Mouse (Mus musculus) midbrain, embryonic 13.5 days (tissue): ENCODE measurements around the gene Prcd. TPM values are rescaled to one million over a fixed set of nuclear protein-coding genes. Genes with fewer than 3 reads are reported as not detected.
A peak's percentile ranks its signal among the peaks of the same experiment; 100 is the strongest.

Experiments used
- ATAC-seq: fragments of 200-750 bp; cut with Nextera tagmentation; 2 replicates; pipeline ENCODE4 v1.8.0; 2017; ENCODE audit warnings: mild to moderate bottlenecking, moderate TSS enrichment, moderate library complexity
- H3K27ac ChIP-seq: fragments of 300-500 bp; sonication (generic); 2 replicates; pipeline ENCODE4 v1.5.1; 2015; ENCODE audit warnings: inconsistent platforms, mild to moderate bottlenecking, moderate library complexity
- H3K27me3 ChIP-seq: fragments of 300-500 bp; sonication (generic); 2 replicates; pipeline ENCODE4 v1.6.1; 2015; ENCODE audit warnings: mild to moderate bottlenecking, inconsistent platforms
- H3K36me3 ChIP-seq: fragments of 300-500 bp; sonication (generic); 2 replicates; pipeline ENCODE4 v1.6.1; 2015; ENCODE audit warnings: mild to moderate bottlenecking, inconsistent platforms
- H3K4me1 ChIP-seq: fragments of 300-500 bp; sonication (generic); replicated peaks from 2 replicates; pipeline ENCODE4 v1.6.1; 2015; ENCODE audit warnings: inconsistent platforms
- H3K4me2 ChIP-seq: fragments of 300-500 bp; sonication (generic); replicated peaks from 2 replicates; pipeline ENCODE4 v1.6.1; 2015; ENCODE audit warnings: moderate library complexity, mild to moderate bottlenecking, inconsistent platforms
- H3K4me3 ChIP-seq: fragments of 300-500 bp; sonication (generic); replicated peaks from 2 replicates; pipeline ENCODE4 v1.5.1; 2015; ENCODE audit warnings: mild to moderate bottlenecking, inconsistent platforms
- H3K9ac ChIP-seq: fragments of 300-500 bp; sonication (generic); replicated peaks from 2 replicates; pipeline ENCODE4 v1.6.1; 2015; ENCODE audit warnings: mild to moderate bottlenecking, inconsistent platforms
- H3K9me3 ChIP-seq: fragments of 300-500 bp; sonication (generic); 2 replicates; pipeline ENCODE4 v1.6.1; 2016; ENCODE audit warnings: mild to moderate bottlenecking, inconsistent platforms
- WGBS: fragments of 180-500 bp; shearing (Covaris S2); methylation state at CpG from one replicate; pipeline ENCODE4 v1.1.7; 2015; 5-methylcytosine and 5-hydroxymethylcytosine counted together
- polyA plus RNA-seq: library from polyadenylated mRNA; unstranded; fragments of >200 nt; fragmentation: Nextera tagmentation; extraction: Ambion mirVana; gene quantifications from 2 replicates; pipeline ENCODE4 v1.2.1, GENCODE M21; 2015

The Prcd gene
- polyA plus RNA-seq, 1 experiment from 2014 or later, result 1.2 TPM

GRCm38 (mm10) chr11:116619156-116619555, 34.2 kb upstream of the Prcd start:
- Histone ChIP-seq H3K9me3 (no peaks in the 10 kb centered on the region), H3K4me3 (no peak overlapping the region), H3K4me1 (peaks cover 18% of the 10 kb centered on the region), H3K4me2 (no peak overlapping the region), H3K27ac (no peak overlapping the region), H3K9ac (no peak overlapping the region), H3K27me3 (peaks cover 24% of the 10 kb centered on the region), H3K36me3 (no peaks in the 10 kb centered on the region)
- 92% methylated on average over 7 of the region's 7 CpGs for WGBS
- ATAC-seq, result no peak

GRCm38 (mm10) chr11:116619561-116619960, 33.8 kb upstream of the Prcd start:
- Histone ChIP-seq H3K4me3 (no peak overlapping the region), H3K9ac (no peak overlapping the region), H3K4me1 (peaks cover 22% of the 10 kb centered on the region), H3K36me3 (no peaks in the 10 kb centered on the region), H3K27me3 (peaks cover 28% of the 10 kb centered on the region), H3K9me3 (no peaks in the 10 kb centered on the region), H3K4me2 (no peak overlapping the region), H3K27ac (no peak overlapping the region)
- ATAC-seq, result no peak
- WGBS, result 85% methylated on average over 8 of the region's 8 CpGs

- Histone ChIP-seq H3K9me3 (no peaks in the 10 kb centered on the region), H3K4me1 (peaks cover 23% of the 10 kb centered on the region), H3K9ac (no peak overlapping the region), H3K4me3 (no peak overlapping the region), H3K27ac (no peak overlapping the region), H3K27me3 (peaks cover 33% of the 10 kb centered on the region), H3K36me3 (no peaks in the 10 kb centered on the region), H3K4me2 (no peak overlapping the region)
- 43% methylated on average over 9 of the region's 9 CpGs for WGBS
- no peak for ATAC-seq
These were observed 33.3 kb upstream of the Prcd start for GRCm38 (mm10) chr11:116620073-116620472.

GRCm38 (mm10) chr11:116620559-116621253, 32.6 kb upstream of the Prcd start:
- Histone ChIP-seq H3K4me2 (no peak overlapping the region), H3K4me1 (peaks cover 23% of the 10 kb centered on the region), H3K27me3 (peaks cover 38% of the 10 kb centered on the region), H3K27ac (no peak overlapping the region), H3K36me3 (no peaks in the 10 kb centered on the region), H3K9me3 (no peaks in the 10 kb centered on the region), H3K9ac (no peak overlapping the region), H3K4me3 (no peak overlapping the region)
- WGBS, result 82% methylated on average over 10 of the region's 10 CpGs
- no peak for ATAC-seq

- H3K4me3 ChIP-seq, result no peak overlapping the region
- no peak overlapping the region for H3K27ac ChIP-seq
- H3K9ac ChIP-seq, result no peak overlapping the region
- WGBS, result 75% methylated on average over 6 of the region's 6 CpGs
- no peak for ATAC-seq
- no peaks in the 10 kb centered on the region for H3K9me3 ChIP-seq
- H3K4me2 ChIP-seq, result no peak overlapping the region
- H3K36me3 ChIP-seq, result no peaks in the 10 kb centered on the region
- peaks cover 23% of the 10 kb centered on the region for H3K4me1 ChIP-seq
- H3K27me3 ChIP-seq, result peaks cover 38% of the 10 kb centered on the region
These were observed 32.1 kb upstream of the Prcd start for GRCm38 (mm10) chr11:116621258-116621704.

GRCm38 (mm10) chr11:116623281-116624124, 29.8 kb upstream of the Prcd start:
- H3K27me3 ChIP-seq, result peaks cover 38% of the 10 kb centered on the region
- H3K36me3 ChIP-seq, result no peaks in the 10 kb centered on the region
- ATAC-seq, result peak; percentile 25; the same call in 1 of the 2 replicates
- peaks cover 24% of the 10 kb centered on the region for H3K4me1 ChIP-seq
- 5% methylated on average over 40 of the region's 40 CpGs for WGBS
- peak overlapping the region; percentile 30 for H3K9ac ChIP-seq
- H3K9me3 ChIP-seq, result no peaks in the 10 kb centered on the region
- H3K4me3 ChIP-seq, result peak overlapping the region; percentile 44
- H3K4me2 ChIP-seq, result peak overlapping the region; percentile 59
- no peak overlapping the region for H3K27ac ChIP-seq

GRCm38 (mm10) chr11:116624131-116624832, 29.1 kb upstream of the Prcd start:
- peaks cover 27% of the 10 kb centered on the region for H3K4me1 ChIP-seq
- peaks cover 38% of the 10 kb centered on the region for H3K27me3 ChIP-seq
- 13% methylated on average over 42 of the region's 42 CpGs for WGBS
- H3K27ac ChIP-seq, result no peak overlapping the region
- 0 out of 2 replicates have a peak, but pooled peaks have one; percentile 7 for ATAC-seq
- no peaks in the 10 kb centered on the region for H3K9me3 ChIP-seq
- no peaks in the 10 kb centered on the region for H3K36me3 ChIP-seq
- H3K4me2 ChIP-seq, result peak overlapping the region; percentile 59
- peak overlapping the region; percentile 30 for H3K9ac ChIP-seq
- H3K4me3 ChIP-seq, result peak overlapping the region; percentile 44

GRCm38 (mm10) chr11:116625081-116626000, 28.0 kb upstream of the Prcd start:
- Histone ChIP-seq H3K36me3 (no peaks in the 10 kb centered on the region), H3K4me1 (peaks cover 20% of the 10 kb centered on the region), H3K27ac (no peak overlapping the region), H3K4me3 (no peak overlapping the region), H3K9me3 (no peaks in the 10 kb centered on the region), H3K4me2 (no peak overlapping the region), H3K9ac (no peak overlapping the region), H3K27me3 (peaks cover 38% of the 10 kb centered on the region)
- ATAC-seq, result no peak
- 76% methylated on average over 17 of the region's 17 CpGs for WGBS

GRCm38 (mm10) chr11:116626299-116627071, 26.8 kb upstream of the Prcd start, which contains the start of gene Rhbdf2:
Gene Rhbdf2 (minus strand): TSS chr11:116627019.
- no peak within 1 kb of the TSS for H3K9ac ChIP-seq
- no peak within 1 kb of the TSS for H3K4me3 ChIP-seq
- no peak within 1 kb of the TSS for H3K4me2 ChIP-seq
- ATAC-seq, result no peak
- no peaks in the 10 kb centered on the region for H3K36me3 ChIP-seq
- no peaks in the 10 kb centered on the region for H3K9me3 ChIP-seq
- H3K4me1 ChIP-seq, result peaks cover 17% of the 10 kb centered on the region
- H3K27ac ChIP-seq, result no peak within 1 kb of the TSS
- 75% methylated on average over 10 of the region's 10 CpGs for WGBS
- H3K27me3 ChIP-seq, result peaks cover 38% of the 10 kb centered on the region

GRCm38 (mm10) chr11:116627072-116628020, 26.0 kb upstream of the Prcd start:
- 37% methylated on average over 10 of the region's 10 CpGs for whole genome bisulfite sequencing
- no peak overlapping the region for H3K4me3 ChIP-seq
- no peaks in the 10 kb centered on the region for H3K36me3 ChIP-seq
- H3K9ac ChIP-seq, result no peak overlapping the region
- peaks cover 32% of the 10 kb centered on the region for H3K27me3 ChIP-seq
- H3K4me2 ChIP-seq, result no peak overlapping the region
- ATAC-seq, result no peak
- no peaks in the 10 kb centered on the region for H3K9me3 ChIP-seq
- H3K4me1 ChIP-seq, result peaks cover 17% of the 10 kb centered on the region
- H3K27ac ChIP-seq, result no peak overlapping the region
